Mouse (Mus musculus) urinary bladder, postnatal 4 days (tissue): ENCODE measurements at regions not wholly inside any gene's neighbourhood (a gene's known extent, or its start where the extent isn't known, plus 50 kb on each side); places are given as distances from the start of the nearest gene placed in this dataset.

Experiments
- DNase-seq, 2 experiments: peaks; one replicate each; pipeline ENCODE4 v3.0.0; 2021 to 2022; ENCODE audit warnings: low spot score in 2 of 2

- DNase-seq, result no peak
These were observed 195.0 kb upstream of the Mctp2 start for GRCm38 (mm10) chr7:72501431-72501830.

- no peak for DNase-seq
These were observed 197.3 kb upstream of the Mctp2 start for GRCm38 (mm10) chr7:72503756-72504155.

- no peak for DNase-seq
These were observed 197.9 kb upstream of the Mctp2 start for GRCm38 (mm10) chr7:72504268-72504667.

- DNase-seq, result no peak
These were observed 199.5 kb upstream of the Mctp2 start for GRCm38 (mm10) chr7:72505732-72506460.

GRCm38 (mm10) chr7:72507946-72508345 is 201.5 kb upstream of the Mctp2 start:
- DNase-seq, result no peak

- DNase-seq, result no peak
These were observed 203.7 kb upstream of the Mctp2 start for GRCm38 (mm10) chr7:72510116-72510515.

- no peak for DNase-seq
These were observed 207.0 kb upstream of the Mctp2 start for GRCm38 (mm10) chr7:72513446-72513845.

GRCm38 (mm10) chr7:72514851-72515250 is 208.4 kb upstream of the Mctp2 start:
- DNase-seq, result no peak

GRCm38 (mm10) chr7:72518421-72518972 is 212.1 kb upstream of the Mctp2 start:
- DNase-seq, result no peak

- no peak for DNase-seq
These were observed 213.1 kb upstream of the Mctp2 start for GRCm38 (mm10) chr7:72519359-72520115.

- DNase-seq, result no peak
These were observed 222.5 kb upstream of the Mctp2 start for GRCm38 (mm10) chr7:72528873-72529272.

- no peak for DNase-seq
These were observed 231.9 kb upstream of the Mctp2 start for GRCm38 (mm10) chr7:72538288-72538687.

- no peak for DNase-seq
These were observed 233.5 kb upstream of the Mctp2 start for GRCm38 (mm10) chr7:72539915-72540314.

GRCm38 (mm10) chr7:72541521-72542478 is 235.4 kb upstream of the Mctp2 start:
- no peak for DNase-seq

GRCm38 (mm10) chr7:72543501-72543900 is 237.1 kb upstream of the Mctp2 start:
- no peak for DNase-seq

GRCm38 (mm10) chr7:72543946-72544345 is 237.5 kb upstream of the Mctp2 start:
- peak in 1 of 2 experiments; percentile 60 for DNase-seq

- no peak for DNase-seq
These were observed 261.0 kb upstream of the Mctp2 start for GRCm38 (mm10) chr7:72567378-72567777.

- no peak for DNase-seq
These were observed 262.8 kb upstream of the Mctp2 start for GRCm38 (mm10) chr7:72569177-72569576.

- no peak for DNase-seq
These were observed 267.9 kb upstream of the Mctp2 start for GRCm38 (mm10) chr7:72574316-72574715.

GRCm38 (mm10) chr7:72584427-72584826 is 278.0 kb upstream of the Mctp2 start:
- DNase-seq, result no peak

- DNase-seq, result no peak
These were observed 282.8 kb upstream of the Mctp2 start for GRCm38 (mm10) chr7:72589241-72589668.
